Mouse (Mus musculus) cerebral cortex, adult 2 months (tissue): ENCODE data around the gene Rasgef1b.

ENCODE experiments used
- WGBS: fragments of 180-500 bp; shearing (Covaris S2); methylation state at CpG from one replicate; pipeline ENCODE4 v1.1.7; 2018; 5-methylcytosine and 5-hydroxymethylcytosine counted together

Gene Rasgef1b

GRCm38 (mm10) chr5:99374460-99374859 lies 354.4 kb downstream of the Rasgef1b start:
- 76% methylated on average over 6 of the region's 6 CpGs for WGBS

DNA sequence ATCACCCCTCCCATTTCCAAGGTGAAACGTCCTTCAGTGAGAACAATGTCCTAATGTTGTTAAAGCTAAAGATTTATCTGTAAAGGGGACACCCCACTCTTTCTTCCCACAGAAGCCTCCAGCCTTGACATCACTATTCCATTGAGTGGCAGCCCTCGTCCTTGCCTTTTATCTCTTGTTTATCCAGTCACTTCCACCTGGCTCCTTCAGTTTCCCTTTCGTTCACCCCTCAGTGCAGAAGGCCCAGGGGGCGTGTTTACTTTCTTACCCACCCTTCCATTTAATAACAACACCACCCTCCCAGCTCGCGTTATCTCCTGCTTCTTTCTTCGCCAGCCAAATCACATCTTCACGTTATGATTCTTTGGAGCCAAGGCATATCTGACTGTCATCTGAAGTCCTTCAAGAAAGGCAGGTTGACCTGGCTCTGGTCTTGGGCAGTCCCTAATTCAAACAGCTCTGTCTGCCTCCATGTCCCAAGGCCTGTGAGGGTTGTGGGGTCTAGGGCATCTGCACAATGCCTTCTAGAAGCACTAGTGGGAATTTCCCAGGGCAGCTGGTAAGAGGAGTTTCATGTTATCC lies 355.2 kb downstream of the Rasgef1b start:
- WGBS, result 84% methylated on average over 8 of the region's 8 CpGs

- 92% methylated on average over 5 of the region's 5 CpGs for WGBS
These were observed 358.2 kb downstream of the Rasgef1b start for GRCm38 (mm10) chr5:99370636-99371035.

DNA sequence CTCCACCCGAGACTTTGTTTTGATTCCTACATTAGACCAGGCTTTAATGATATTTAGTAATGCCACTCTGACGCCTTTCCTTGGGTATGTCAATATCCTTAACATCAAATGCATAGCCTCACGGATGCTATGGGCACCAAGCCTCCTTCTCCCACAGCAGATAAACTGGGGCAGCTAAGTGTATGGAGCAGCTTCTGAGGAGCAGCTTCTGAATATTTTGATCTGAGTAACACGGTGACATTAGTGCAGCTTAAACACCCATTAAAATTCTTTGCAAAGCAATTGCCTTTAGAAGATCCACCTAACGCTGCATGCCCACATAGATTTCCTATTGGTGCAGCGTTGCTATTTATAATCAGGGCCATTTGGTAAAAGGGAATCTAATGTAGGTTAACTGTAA lies 359.6 kb downstream of the Rasgef1b start:
- WGBS, result 60% methylated on average over 6 of the region's 6 CpGs

DNA sequence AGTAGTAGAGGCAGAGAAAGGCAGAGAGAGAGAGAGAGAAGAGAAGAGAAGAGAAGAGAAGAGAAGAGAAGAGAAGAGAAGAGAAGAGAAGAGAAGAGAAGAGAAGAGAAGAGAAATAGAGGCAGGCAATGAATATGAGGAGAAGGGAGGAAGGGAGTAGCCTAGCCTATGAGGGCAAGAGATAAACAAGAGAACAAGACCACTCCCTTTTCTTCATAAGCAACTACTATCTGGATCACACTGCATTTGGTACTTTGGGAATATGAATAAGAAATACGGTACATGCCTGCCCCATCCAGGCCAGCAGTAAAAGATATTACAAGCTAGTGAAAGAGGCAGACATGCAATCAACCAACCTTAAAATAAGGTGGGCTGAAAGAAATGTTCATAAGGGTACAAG lies 360.2 kb downstream of the Rasgef1b start:
- 88% methylated on average over 1 of the region's 1 CpGs for WGBS

GRCm38 (mm10) chr5:99360531-99360930 lies 368.3 kb downstream of the Rasgef1b start:
- WGBS, result 45% methylated on average over 3 of the region's 3 CpGs

- WGBS, result 89% methylated on average over 5 of the region's 5 CpGs
These were observed 369.6 kb downstream of the Rasgef1b start for GRCm38 (mm10) chr5:99359251-99359650.

GRCm38 (mm10) chr5:99354640-99355132 lies 374.2 kb downstream of the Rasgef1b start:
- WGBS, result 26% methylated on average over 5 of the region's 5 CpGs

DNA sequence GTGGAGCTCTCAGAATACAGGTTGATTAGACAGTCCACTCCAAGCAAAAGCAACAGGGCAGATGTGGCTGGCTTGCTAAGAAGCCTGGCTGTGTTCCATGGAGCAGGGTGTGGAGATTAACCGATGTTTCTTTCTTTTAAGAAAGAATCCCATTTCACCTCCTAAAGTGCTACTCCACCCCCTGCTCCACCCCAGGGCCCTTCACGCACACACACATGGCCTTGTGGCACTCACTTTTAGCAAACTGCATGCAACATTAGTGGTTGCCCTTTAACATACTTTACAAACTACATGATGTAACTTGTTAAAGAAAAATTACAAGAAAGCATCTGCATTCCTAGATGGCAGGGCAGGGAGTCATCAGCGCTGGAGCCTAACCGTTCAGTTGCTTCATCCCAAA lies 378.8 kb downstream of the Rasgef1b start:
- 81% methylated on average over 4 of the region's 4 CpGs for WGBS

DNA sequence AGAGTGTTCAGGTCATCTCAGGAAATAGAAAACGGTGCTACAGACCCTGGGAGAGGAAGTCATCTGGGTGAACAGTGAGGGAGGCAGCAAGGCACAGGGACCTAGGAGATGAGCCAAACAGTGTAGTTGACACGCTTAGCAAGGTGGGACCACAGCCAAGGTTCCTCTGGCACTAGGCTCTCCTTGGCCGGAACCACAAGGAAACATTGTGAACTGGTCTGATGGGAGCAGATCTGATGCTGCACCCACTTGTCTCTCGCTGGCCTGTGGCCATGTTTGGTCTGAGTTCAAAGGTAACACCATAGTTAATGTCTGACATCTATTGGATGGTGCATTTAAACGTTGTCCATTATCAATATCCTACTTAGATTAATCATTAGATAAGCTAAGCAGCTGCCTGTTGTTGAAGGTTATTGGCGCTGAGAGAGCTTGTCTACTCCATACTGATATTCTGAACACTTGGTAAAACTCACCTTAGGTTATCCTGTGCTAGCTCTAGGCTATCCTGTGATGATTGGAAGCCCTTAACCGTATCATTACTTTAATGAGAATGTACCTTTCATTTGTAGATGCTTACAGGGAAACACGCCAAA lies 380.5 kb downstream of the Rasgef1b start:
- WGBS, result 64% methylated on average over 8 of the region's 8 CpGs

DNA sequence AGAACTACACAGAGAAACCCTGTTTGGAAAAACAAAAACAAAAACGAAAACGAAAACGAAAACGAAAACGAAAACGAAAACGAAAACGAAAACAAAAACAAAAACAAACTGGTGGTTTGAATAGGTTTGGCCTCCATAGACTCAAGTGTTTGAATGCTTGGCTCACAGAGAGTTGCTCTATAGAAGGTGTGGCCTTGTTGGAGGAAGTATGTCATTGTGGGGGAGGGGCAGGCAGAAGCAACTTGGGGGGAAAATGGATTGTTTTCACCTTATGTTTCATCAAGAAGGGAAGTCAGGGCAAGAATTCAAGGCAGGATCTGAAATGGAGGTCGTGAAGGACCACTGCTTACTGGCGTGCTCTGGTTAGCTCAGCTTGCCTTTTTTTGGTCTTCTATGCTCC lies 386.3 kb downstream of the Rasgef1b start:
- 97% methylated on average over 10 of the region's 10 CpGs for WGBS

DNA sequence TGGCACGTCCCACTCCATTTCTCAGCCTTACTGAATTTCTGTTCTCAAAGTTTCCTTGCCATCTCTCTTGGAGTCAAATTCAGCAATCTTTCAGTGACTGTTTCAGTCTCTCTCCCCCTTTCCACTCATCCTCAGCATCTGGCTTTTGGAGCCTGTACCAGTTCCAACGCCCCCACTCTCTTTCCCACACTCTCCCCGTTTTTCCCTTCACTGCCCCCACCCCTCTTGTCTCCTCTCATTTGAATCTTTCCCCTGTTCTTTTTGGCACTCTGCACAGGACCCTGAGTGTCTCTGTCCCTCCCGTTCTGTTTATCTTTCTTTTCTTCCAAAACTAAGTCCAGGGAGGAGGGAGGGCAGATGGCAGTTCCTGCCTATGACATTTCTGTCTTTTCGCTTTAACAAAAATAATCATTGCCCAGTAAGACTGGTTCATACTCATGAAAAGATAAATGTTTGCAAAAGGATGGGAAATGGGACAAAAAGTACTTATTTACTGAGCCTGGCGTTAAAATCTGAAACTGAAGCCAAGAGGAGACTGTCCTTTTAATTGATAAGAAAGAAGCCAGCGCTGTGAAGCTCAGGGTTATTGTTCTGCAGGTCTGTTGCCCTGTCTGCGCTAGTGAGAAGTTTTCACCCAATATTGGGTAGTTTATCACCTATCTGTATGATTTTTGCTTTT lies 388.4 kb downstream of the Rasgef1b start:
- 42% methylated on average over 8 of the region's 8 CpGs for WGBS

- 34% methylated on average over 15 of the region's 15 CpGs for whole genome bisulfite sequencing
These were observed 389.1 kb downstream of the Rasgef1b start for GRCm38 (mm10) chr5:99339790-99340189.

DNA sequence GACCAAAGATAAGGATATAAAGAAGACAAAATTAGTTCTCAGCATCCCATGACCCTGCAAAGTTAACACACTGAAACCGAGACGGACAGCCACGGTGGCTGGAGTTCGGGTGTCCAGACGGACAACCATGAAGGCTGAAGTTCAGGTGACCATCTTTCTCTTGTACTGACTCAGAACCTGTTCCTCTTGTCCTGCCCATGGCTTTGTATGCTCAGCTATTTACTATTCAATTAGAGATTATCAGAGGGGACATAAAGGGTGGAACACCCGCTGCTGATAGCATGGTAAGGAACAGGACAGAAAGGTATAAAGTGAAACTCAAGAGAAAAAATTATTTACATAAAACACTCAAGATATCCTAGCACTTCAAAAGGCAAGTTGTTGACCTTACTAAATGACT lies 390.0 kb downstream of the Rasgef1b start:
- 97% methylated on average over 6 of the region's 6 CpGs for WGBS

DNA sequence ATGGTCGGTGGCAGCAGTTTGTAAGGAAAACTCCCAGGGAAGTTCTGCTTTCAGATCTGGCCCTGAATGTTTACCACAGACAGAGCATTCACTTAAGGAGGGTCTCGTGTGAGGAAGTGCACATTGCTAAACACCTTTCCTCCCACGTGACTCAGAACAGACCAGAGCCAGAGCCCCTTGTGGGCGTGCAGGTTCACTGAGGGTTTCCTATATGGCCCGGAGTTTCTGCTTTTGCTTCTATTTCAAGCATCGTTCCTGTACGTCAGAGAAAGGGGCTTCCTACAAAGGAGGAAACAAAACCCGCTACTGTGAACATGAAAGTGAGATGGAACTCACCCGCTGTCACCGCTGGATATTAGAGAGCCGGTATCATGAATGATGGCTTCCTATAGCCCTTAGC lies 392.4 kb downstream of the Rasgef1b start:
- 75% methylated on average over 11 of the region's 11 CpGs for WGBS

DNA sequence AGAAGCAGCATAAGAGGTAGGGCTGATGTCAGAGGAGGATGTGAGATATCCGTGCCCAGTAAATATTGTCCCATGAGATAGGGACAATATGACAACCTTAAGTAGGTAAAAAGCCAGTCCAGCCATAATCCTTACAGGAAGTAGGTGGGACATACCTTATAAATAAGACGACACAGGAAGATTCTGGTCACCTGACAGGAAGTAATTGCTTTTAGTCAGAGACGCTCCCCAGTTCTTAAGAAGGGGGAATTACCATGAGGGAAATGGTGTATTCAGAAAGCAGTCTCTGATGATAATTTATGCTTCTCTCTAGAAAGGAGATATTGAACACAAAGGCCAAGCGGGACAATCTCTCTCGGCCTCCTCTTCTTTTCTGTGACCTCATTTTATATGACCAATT lies 394.8 kb downstream of the Rasgef1b start:
- 87% methylated on average over 5 of the region's 5 CpGs for WGBS

DNA sequence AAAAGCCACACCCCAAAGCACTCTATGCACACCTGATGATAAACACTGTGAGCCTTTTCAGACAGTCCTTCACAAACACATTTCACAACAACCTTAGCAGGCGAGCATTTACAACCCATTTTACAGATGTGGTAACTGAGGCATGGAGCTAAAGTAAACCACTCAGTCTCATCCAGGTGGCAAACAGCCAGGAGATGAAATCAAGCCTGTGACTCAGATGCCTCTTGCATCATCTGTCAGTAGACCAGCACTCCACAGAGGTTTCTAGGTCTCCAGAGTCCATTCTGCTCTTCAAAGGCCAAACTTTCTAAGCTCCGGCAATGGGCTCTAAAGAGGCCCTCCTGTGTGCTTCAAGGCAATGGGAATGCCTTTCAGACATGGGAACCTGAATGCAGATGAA lies 396.8 kb downstream of the Rasgef1b start:
- WGBS, result 91% methylated on average over 2 of the region's 2 CpGs

DNA sequence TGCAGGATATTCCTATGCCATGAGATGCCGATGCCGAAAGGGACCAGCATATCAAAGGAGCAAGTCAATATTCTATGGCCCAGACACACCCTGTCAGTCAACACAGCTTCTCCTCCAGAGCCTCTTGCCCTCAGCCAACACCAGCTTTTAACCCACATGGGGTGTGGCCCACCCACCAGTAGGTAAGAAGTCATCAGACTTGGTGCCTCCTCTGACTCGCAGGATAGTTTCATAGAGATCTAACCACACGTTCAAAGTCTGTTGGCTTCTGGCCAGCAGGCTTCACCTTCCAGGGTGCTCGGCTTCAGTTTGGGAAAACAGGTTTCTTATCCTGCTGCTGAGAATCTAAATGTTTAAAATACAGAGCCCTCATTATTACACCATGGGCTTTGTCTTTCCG lies 399.8 kb downstream of the Rasgef1b start:
- whole genome bisulfite sequencing, result 71% methylated on average over 6 of the region's 6 CpGs

DNA sequence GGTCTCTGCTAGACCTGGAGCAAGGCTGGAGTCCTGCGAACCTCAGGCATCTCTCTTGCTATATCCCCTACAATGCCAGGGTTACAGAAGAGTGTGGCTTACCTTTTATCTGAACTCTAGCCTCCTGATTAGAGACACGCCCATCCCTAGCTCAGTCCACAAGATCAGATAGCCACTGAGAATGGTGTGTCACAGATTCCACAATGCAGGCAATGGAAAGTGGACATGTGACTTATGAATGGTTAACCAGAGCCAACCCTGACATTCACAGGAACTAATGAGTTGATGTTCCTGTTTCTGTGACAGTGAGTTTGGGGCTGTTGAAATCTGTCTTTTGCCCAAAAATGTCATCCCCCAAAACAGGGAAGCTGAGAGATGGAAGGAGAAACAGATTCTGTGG lies 401.8 kb downstream of the Rasgef1b start:
- WGBS, result 92% methylated on average over 2 of the region's 2 CpGs

DNA sequence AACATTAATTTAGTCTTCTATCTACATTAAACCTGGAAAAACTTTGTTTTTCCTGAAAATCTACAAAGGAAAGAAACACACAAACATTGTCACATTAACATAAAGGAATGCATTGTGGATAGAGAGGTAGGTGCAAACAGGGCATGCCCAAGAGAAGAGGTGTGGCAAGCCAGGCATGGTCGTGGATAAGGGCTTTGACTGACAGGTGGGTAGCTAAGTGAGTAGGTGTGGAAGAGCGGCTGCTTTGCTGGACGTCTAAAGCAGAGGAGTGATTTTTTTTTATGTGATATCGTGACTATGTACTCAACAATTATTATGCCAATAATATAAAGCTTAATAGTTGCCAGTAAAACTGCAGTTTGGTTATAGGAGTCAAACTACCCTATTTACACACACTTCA lies 408.1 kb downstream of the Rasgef1b start:
- WGBS, result 67% methylated on average over 4 of the region's 4 CpGs

DNA sequence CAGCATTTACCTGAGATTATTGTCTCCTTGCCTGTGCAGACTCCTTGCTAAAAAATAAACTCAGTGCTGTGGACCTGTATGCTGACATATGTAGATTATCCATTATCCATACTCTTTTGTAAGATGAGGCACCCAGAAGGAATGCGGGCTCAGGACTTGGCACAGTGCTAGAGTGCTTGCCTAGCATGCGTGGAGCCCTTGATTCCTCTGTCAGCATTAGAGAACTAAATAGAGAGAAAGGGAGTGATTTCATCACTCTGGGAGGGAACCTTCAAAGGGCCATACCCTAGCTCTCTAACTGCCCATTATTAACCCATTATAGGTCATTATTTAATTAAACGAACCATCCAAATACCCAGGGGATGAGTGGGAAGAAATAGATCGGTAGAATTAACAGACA lies 430.9 kb downstream of the Rasgef1b start:
- WGBS, result 44% methylated on average over 4 of the region's 4 CpGs

GRCm38 (mm10) chr5:99296348-99296747 lies 432.5 kb downstream of the Rasgef1b start:
- WGBS, result 87% methylated on average over 2 of the region's 2 CpGs

DNA sequence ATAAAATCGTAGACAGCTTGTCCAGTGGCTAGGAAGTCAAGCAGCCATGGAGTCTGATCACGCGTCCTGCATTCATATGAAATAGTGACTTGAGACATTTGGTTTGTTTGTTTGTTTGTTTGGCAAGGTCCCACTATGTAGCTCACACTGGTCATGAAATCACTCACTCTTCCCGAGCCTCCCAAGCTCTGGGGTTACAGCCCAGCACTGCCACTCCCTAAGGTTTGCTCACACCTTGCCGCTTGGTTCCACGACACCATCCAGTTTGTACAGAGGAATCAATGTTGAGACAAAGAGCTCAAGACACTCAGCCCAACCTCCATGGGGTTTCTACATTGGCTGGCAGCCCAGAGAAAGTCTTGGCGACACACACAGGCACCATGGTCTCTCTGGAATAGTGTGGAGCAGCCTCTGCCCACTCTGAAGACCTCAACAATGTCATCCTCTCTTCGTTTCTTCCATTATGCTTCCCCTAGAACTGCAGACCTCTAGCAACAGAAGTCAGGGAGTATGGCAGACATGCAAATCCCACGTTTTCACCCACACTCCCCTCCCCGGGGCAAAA lies 436.5 kb downstream of the Rasgef1b start:
- 57% methylated on average over 10 of the region's 10 CpGs for WGBS
